Mouse (Mus musculus): ENCODE measurements around the gene Epp13.
A peak's percentile ranks its signal among the peaks of the same experiment; 100 is the strongest.
"Not testable (repeated sequence)": the region's sequence is repeated elsewhere in the genome, so short reads cannot be mapped to it uniquely, and the experiment has no call there.

Gene Epp13

GRCm38 (mm10) chr7:6252410-6252809, at the start of gene Epp13:
Gene Epp13 (plus strand): TSS chr7:6252710.
- no peak for DNase-seq (ENCODE audit: low read depth)

- no peak for DNase-seq (ENCODE audit: low read depth)
These were observed 48.3 kb upstream of the Epp13 start for GRCm38 (mm10) chr7:6204200-6204599.

- DNase-seq (ENCODE audit: low read depth), result peak; percentile 46
These were observed 39.4 kb upstream of the Epp13 start for GRCm38 (mm10) chr7:6213144-6213543.

- not testable (repeated sequence) for DNase-seq (ENCODE audit: low read depth)
These were observed 37.8 kb upstream of the Epp13 start for GRCm38 (mm10) chr7:6214691-6215090.

- DNase-seq (ENCODE audit: low read depth), result no peak
These were observed 32.4 kb upstream of the Epp13 start for GRCm38 (mm10) chr7:6220147-6220546.

- no peak for DNase-seq (ENCODE audit: low read depth)
These were observed 30.5 kb upstream of the Epp13 start, which contains the start of gene Zscan5b for GRCm38 (mm10) chr7:6221978-6222377. Gene Zscan5b (plus strand): TSS chr7:6222278.

- DNase-seq (ENCODE audit: low read depth), result not testable (repeated sequence)
These were observed 24.0 kb upstream of the Epp13 start for GRCm38 (mm10) chr7:6228491-6228890.

- no peak for DNase-seq (ENCODE audit: low read depth)
These were observed 12.7 kb upstream of the Epp13 start for GRCm38 (mm10) chr7:6239787-6240186.

GRCm38 (mm10) chr7:6240841-6241425, 11.6 kb upstream of the Epp13 start:
- DNase-seq (ENCODE audit: low read depth), result peak; percentile 73

GRCm38 (mm10) chr7:6244361-6245292, 7.9 kb upstream of the Epp13 start:
- no peak for DNase-seq (ENCODE audit: low read depth)

GRCm38 (mm10) chr7:6254451-6254850, 1.9 kb downstream of the Epp13 start:
- no peak for DNase-seq (ENCODE audit: low read depth)

- DNase-seq (ENCODE audit: low read depth), result no peak
These were observed 4.9 kb downstream of the Epp13 start for GRCm38 (mm10) chr7:6257386-6257785.

GRCm38 (mm10) chr7:6258232-6259220, 6.0 kb downstream of the Epp13 start:
- no peak for DNase-seq (ENCODE audit: low read depth)

GRCm38 (mm10) chr7:6260004-6260403, 7.5 kb downstream of the Epp13 start:
- DNase-seq (ENCODE audit: low read depth), result not testable (repeated sequence)

GRCm38 (mm10) chr7:6262120-6262519, 9.6 kb downstream of the Epp13 start:
- DNase-seq (ENCODE audit: low read depth), result no peak

GRCm38 (mm10) chr7:6262984-6263383, 10.5 kb downstream of the Epp13 start:
- DNase-seq (ENCODE audit: low read depth), result no peak

- DNase-seq (ENCODE audit: low read depth), result peak; percentile 72
These were observed 13.2 kb downstream of the Epp13 start for GRCm38 (mm10) chr7:6265695-6266094.

GRCm38 (mm10) chr7:6277906-6278305, 25.4 kb downstream of the Epp13 start:
- DNase-seq (ENCODE audit: low read depth), result no peak

GRCm38 (mm10) chr7:6282749-6283148, 30.2 kb downstream of the Epp13 start:
- DNase-seq (ENCODE audit: low read depth), result peak; percentile 95

- peak; percentile 94 for DNase-seq (ENCODE audit: low read depth)
These were observed 31.1 kb downstream of the Epp13 start for GRCm38 (mm10) chr7:6283451-6284075.

- no peak for DNase-seq (ENCODE audit: low read depth)
These were observed 32.0 kb downstream of the Epp13 start for GRCm38 (mm10) chr7:6284442-6285012.

Measured in induced T-regulatory cell, adult 2 months (primary cell).